Mouse (Mus musculus) bone marrow, adult 2 months (tissue): Measurements from ENCODE around the gene Cngb1. TPM values are rescaled to one million over a fixed set of nuclear protein-coding genes. Genes with fewer than 3 reads are reported as not detected.

Experiments
- H3K27ac ChIP-seq: fragments of 200-500 bp; 2 replicates; pipeline ENCODE4 v1.5.1; 2012; ENCODE audit warnings: low read depth, mild to moderate bottlenecking, control low read depth, inconsistent platforms, low read length; ENCODE audit not compliant: control insufficient read depth, poor library complexity, insufficient read depth
- H3K4me1 ChIP-seq: fragments of 200-500 bp; 2 replicates; pipeline ENCODE4 v1.6.1; 2011; ENCODE audit warnings: low read length; ENCODE audit not compliant: control insufficient read depth, insufficient read depth
- H3K4me3 ChIP-seq: fragments of 200-500 bp; replicated peaks from 2 replicates; pipeline ENCODE3; 2011; ENCODE audit warnings: mild to moderate bottlenecking, low read depth, low read length, control low read depth; ENCODE audit not compliant: control insufficient read depth
- CTCF ChIP-seq: fragments of 200-500 bp; IDR thresholded peaks from 2 replicates; pipeline ENCODE4 v1.5.1; 2011; ENCODE audit warnings: low read length, control low read depth; ENCODE audit not compliant: control insufficient read depth, insufficient read depth
- POLR2A ChIP-seq: fragments of 200-500 bp; IDR thresholded peaks from 2 replicates; pipeline ENCODE4 v1.6.1; 2011; ENCODE audit warnings: low read depth, mild to moderate bottlenecking, control low read depth, low read length, borderline replicate concordance; ENCODE audit not compliant: control insufficient read depth
- WGBS: fragments of 180-500 bp; shearing (Covaris S2); methylation state at CpG from one replicate; pipeline ENCODE4 v1.1.7; 2018; 5-methylcytosine and 5-hydroxymethylcytosine counted together
- polyA plus RNA-seq: library from polyadenylated mRNA; stranded (reverse); fragments of >200 nt; gene quantifications from 2 replicates; pipeline ENCODE4 v1.2.4, GENCODE M21; 2011; ENCODE audit warnings: low replicate concordance; ENCODE audit not compliant: missing spikeins, insufficient read depth, insufficient read length

Gene Cngb1
- polyA plus RNA-seq, 1 experiment, result 2.1 TPM

GRCm38 (mm10) chr8:95330367-95330766 lies 24.0 kb upstream of the Cngb1 start:
- TF ChIP-seq CTCF, result no peak
- Histone ChIP-seq H3K4me3 (no peak overlapping the region), H3K27ac (no peak overlapping the region), H3K4me1 (no peaks in the 10 kb centered on the region; the same call in 1 of the 2 replicates)
- WGBS, result 72% methylated on average over 1 of the region's 1 CpGs

- H3K4me3 ChIP-seq, result no peak overlapping the region
- 93% methylated on average over 46 of the region's 46 CpGs for WGBS
- H3K27ac ChIP-seq, result no peak overlapping the region
- TF ChIP-seq CTCF (no peak), POLR2A (no peak)
- no peaks in the 10 kb centered on the region; the same call in 1 of the 2 replicates for H3K4me1 ChIP-seq
Observed at GRCm38 (mm10) chr8:95327866-95328465, 21.6 kb upstream of the Cngb1 start.

GRCm38 (mm10) chr8:95326822-95327221 lies 20.4 kb upstream of the Cngb1 start:
- H3K27ac ChIP-seq, result no peak overlapping the region
- WGBS, result 85% methylated on average over 5 of the region's 5 CpGs
- TF ChIP-seq CTCF (no peak), POLR2A (no peak)
- no peak overlapping the region for H3K4me3 ChIP-seq
- no peaks in the 10 kb centered on the region; the same call in 1 of the 2 replicates for H3K4me1 ChIP-seq

- no peaks in the 10 kb centered on the region for H3K4me1 ChIP-seq
- WGBS, result 82% methylated on average over 5 of the region's 5 CpGs
- H3K27ac ChIP-seq, result no peak overlapping the region
- TF ChIP-seq POLR2A (no peak), CTCF (no peak)
- no peak overlapping the region for H3K4me3 ChIP-seq
Observed at GRCm38 (mm10) chr8:95324646-95325045, 18.3 kb upstream of the Cngb1 start.

- H3K27ac ChIP-seq, result no peak overlapping the region
- no peaks in the 10 kb centered on the region for H3K4me1 ChIP-seq
- H3K4me3 ChIP-seq, result no peak overlapping the region
- TF ChIP-seq POLR2A, result no peak
- TF ChIP-seq CTCF, result no peak
- WGBS, result 75% methylated on average over 3 of the region's 3 CpGs
Observed at GRCm38 (mm10) chr8:95323201-95323600, 16.8 kb upstream of the Cngb1 start.

- WGBS, result 4% methylated on average over 41 of the region's 41 CpGs
- TF ChIP-seq POLR2A (no peak), CTCF (no peak)
- Histone ChIP-seq H3K4me3 (peak overlapping the region; percentile 27), H3K4me1 (no peaks in the 10 kb centered on the region), H3K27ac (no peak overlapping the region)
Observed at GRCm38 (mm10) chr8:95320224-95321139, 14.1 kb upstream of the Cngb1 start.

GRCm38 (mm10) chr8:95315350-95315749 lies 9.0 kb upstream of the Cngb1 start:
- no peaks in the 10 kb centered on the region for H3K4me1 ChIP-seq
- TF ChIP-seq CTCF (no peak), POLR2A (no peak)
- H3K27ac ChIP-seq, result no peak overlapping the region
- WGBS, result 82% methylated on average over 1 of the region's 1 CpGs
- H3K4me3 ChIP-seq, result no peak overlapping the region

- TF ChIP-seq POLR2A, result no peak
- no peak for TF ChIP-seq CTCF
- Histone ChIP-seq H3K4me3 (no peak overlapping the region), H3K4me1 (no peaks in the 10 kb centered on the region), H3K27ac (no peak overlapping the region)
- 24% methylated on average over 2 of the region's 2 CpGs for WGBS
Observed at GRCm38 (mm10) chr8:95314707-95315106, 8.3 kb upstream of the Cngb1 start.

GRCm38 (mm10) chr8:95313857-95314256 lies 7.5 kb upstream of the Cngb1 start:
- H3K4me1 ChIP-seq, result no peaks in the 10 kb centered on the region; the same call in 1 of the 2 replicates
- no peak overlapping the region for H3K27ac ChIP-seq
- H3K4me3 ChIP-seq, result no peak overlapping the region
- 79% methylated on average over 6 of the region's 6 CpGs for WGBS
- TF ChIP-seq POLR2A (no peak), CTCF (no peak)
